Mouse (Mus musculus): ENCODE results near the gene Cd276. TPM values are rescaled to one million over a fixed set of nuclear protein-coding genes. Genes with fewer than 3 reads are reported as not detected.

Cd276 gene
- total RNA-seq, 1 experiment from 2014 or later = 2.9 TPM

Other genes with a start within 250 kb of the Cd276 start
- not detected in 2 replicates for gene Loxl1, start 242.3 kb downstream of the Cd276 start, total RNA-seq (2017)
- gene Tbc1d21, start 185.0 kb downstream of the Cd276 start, total RNA-seq (2017) = not detected in 2 replicates
- not detected in 2 replicates for gene Insyn1, start 66.8 kb downstream of the Cd276 start, total RNA-seq (2017)
- 168 and 182 TPM in 2 replicates for gene Nptn, start 26.8 kb upstream of the Cd276 start, total RNA-seq (2017)
- gene Rec114, start 188.5 kb upstream of the Cd276 start, total RNA-seq (2017) = 5.6 and 5.9 TPM in 2 replicates